Mouse (Mus musculus) spleen, adult 12 weeks (tissue): Measurements from ENCODE around the gene Rbm47.
"Not testable (repeated sequence)": the region's sequence is repeated elsewhere in the genome, so short reads cannot be mapped to it uniquely, and the experiment has no call there.

Source experiments
- DNase-seq: peaks from one replicate; pipeline ENCODE4 v3.0.0; 2022; ENCODE audit warnings: low spot score

The Rbm47 gene

DNA sequence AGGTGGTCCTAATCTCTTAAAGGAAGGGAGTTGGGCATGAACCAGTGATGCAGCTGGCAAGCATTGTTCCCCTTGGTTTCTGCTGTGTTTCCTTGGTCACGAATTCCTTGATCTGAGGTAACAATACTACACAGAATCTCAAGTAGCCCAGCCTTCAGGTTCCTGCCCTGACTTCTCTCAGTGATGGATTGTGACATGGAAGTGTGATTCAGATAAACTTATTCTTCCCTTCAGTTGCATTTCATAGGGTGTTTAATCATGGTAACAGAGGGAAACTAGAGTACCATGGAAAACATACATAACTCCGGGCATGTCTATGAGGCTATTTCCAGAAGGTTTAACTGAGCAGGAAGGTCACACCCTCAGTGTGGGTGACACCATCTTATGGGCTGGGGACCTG is at the start of gene Rbm47:
Gene Rbm47 (minus strand): TSS at position 101 of the 400 bp plus-strand sequence.
- no peak for DNase-seq

DNA sequence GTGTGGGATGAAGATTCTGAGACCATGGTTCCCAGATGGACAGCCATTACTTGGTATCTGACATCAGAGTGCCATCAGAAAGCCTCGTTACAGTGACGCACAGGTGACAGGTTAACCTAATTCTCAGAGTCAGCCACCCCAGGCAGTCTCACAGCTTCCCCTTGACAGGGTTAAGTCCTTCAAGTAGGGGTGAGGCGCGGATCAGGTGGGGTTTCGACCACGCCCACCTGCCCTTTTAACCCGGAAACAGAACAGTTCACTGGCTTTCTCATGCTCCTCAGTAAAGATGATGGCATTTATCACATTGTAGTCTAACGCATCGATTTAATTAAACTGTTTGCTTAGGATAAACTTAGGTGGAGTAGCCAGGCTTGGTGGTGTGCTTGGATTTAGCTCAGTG is 47.7 kb upstream of the Rbm47 start:
- no peak for DNase-seq

DNA sequence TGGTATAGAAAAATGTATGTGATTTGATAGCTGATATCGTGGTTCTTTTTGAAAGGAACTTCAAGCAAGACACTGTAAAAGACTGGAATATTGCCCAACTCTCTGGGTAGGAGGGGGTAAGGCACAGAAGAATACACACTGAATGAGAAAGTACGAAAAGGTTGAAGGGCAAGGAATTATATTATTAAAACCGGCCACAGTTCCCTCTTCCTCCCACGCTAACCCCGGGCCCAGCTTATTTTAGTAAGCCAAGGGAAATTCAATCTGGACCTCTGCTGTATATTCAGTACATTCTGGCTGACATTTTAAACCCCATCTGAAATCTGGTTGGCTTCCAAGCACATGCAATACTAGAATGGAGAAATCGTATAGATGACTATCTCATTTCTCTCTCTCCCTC is 46.8 kb upstream of the Rbm47 start:
- no peak for DNase-seq

DNA sequence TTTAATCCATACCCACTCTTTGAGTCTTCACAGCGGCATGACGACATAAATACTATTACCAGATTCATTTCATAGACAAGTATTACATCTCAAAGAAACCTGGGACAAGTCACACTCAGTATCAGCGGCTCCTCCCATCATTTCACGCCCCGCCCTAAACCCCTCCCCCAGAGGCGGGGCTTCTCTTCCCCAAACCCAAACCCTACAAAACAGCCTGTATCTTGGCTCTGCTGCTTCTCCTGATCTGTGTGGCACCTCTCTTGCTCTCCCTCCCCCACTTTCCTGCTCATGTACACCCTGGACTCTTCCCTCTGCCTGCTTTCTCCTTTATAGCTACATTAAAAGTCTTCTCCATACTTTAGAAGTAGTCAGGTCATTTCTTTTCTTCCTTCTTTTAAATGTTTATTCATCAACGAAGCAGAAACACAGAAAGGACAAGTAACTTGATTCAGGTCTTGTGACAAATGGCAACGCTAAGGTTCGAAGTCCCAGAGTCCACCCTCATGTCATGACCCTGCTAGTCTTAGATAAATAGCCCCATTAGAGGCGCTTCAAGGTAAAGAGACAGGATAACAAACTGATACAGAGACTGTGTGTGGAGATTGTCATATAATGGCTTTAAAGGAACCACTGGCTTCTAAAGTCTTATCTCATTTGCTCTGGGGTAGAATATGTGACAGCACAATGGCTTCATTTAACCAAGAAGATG is 42.8 kb upstream of the Rbm47 start:
- no peak for DNase-seq

DNA sequence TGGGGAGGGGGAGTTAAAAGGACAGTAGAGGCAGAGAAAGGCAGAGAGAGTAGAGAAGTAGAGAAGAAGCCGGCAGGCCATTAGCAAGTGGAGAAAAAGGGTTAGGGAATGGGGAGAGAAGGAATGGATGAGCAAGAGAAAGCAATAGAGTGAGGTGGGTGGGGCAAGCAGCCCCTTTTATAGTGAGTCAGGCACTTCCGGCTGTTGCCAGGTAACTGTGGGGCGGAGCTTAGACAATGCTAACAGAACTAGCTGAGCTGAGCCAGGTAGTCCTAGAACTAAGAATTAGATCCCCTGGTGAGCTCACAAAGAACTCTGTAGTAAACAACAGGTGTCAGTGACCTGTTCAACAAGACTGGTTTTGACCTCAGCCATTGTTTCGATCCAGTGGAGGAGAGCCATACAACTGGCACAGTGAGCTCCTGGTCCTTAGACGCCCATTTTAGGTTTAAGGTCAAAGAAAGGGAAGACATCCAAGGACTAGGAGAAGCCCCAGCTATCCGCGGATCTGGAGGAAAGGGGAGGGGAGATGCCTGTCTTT is 41.5 kb upstream of the Rbm47 start:
- DNase-seq = no peak

DNA sequence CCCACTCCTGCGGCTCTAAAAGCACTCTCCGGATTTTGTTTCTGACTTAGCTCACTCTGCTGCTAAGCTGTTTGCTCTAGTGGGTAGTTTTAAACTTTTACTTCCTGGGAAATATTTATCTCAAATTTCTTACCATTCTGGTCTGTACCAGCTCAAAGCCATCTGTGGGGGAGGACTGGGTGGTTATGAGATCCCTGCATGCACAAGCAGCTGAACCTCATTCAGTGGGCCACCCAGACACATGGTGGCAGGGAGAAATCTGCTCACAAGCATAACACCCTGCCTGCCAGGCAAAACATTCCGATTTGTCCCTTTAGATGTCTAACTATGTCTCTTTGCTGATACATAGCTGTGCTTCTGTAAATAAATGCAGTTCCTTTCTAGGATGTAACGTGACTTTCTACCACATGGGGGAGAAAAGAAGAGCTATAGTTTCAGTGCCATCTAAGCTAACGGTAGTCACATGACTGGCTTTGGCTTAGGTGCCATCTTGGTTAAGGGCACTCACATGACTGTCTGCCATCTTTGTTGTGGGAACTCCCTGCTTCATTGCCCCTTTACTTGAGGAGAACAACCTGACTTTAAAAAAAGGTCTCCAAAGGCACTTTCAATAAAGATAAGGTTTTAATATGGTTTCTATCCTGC is 36.7 kb upstream of the Rbm47 start:
- no peak for DNase-seq

DNA sequence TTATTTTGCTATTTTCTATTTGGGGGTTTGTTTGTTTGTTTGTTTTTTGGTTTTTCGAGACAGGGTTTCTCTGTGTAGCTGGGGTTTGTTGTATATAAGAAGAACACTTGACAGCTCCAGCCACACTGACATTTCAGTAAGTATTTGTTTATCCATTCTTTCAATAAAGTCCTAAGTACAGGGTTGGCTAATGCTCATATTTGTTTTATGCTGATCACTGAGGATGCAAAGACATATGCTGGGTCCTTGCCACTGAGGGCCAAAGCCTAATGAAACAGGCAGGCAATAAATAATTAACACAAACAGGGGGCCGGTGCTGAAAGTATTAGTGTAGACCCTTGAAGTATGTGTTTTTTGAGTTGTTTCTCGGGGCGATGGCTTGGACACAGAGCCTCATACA is 32.0 kb upstream of the Rbm47 start:
- DNase-seq = no peak

DNA sequence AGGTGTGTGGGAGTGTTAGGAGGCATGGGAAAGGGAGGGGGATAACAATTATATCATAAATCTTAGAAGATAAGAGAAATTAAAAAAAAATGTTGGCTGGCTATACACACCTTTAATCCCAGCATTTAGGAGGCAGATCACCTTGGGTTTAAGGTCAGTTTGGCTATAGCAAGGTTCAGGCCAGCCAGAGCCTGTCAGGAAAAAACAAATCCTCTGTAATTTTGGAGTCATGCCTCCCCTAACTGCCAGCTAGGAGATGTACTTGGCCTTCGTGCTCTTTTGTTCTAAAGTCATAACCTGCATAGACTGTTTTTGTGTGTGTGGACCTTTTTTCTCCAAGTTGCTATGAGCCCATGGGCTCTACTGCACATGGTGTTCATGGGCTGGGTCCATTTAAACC is 30.5 kb upstream of the Rbm47 start:
- DNase-seq = no peak

DNA sequence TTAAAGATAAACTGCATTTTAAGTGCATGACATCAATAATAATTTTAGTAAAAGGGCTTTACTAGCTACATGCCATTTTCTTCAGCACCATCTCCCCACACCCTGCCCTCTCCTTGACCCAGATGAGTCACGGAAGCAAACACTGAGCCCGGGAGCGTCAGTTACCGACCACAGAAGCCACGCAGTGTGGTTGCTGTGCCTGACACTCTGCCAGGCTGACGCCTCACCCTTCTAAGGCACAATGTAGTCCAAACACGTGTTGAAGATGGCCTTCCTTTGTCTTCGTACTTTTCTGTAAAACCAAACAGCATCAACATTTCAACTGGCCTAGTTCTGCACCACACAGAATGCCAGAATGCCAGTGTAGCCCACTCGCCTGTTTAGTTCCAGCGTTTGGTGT is 27.1 kb upstream of the Rbm47 start:
- no peak for DNase-seq

DNA sequence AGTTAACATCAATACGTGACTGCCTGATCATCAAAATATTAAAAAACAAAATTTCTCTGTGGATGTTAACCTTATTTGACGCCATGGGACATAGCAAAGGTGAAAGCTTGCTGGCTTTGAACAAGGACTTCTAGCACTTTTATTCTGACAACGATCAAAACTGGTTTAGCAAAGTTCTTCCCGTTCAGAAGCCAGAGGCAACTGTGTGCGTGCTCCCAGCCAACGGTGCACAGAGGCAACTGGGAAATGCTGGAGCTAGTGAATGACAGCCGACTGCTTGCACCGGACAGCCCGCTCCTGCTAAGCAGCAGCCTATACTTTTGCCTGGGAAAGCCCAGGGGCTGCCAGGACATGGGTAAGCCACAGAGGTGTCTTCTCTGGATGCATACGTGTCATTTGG is 22.4 kb upstream of the Rbm47 start:
- DNase-seq = no peak

DNA sequence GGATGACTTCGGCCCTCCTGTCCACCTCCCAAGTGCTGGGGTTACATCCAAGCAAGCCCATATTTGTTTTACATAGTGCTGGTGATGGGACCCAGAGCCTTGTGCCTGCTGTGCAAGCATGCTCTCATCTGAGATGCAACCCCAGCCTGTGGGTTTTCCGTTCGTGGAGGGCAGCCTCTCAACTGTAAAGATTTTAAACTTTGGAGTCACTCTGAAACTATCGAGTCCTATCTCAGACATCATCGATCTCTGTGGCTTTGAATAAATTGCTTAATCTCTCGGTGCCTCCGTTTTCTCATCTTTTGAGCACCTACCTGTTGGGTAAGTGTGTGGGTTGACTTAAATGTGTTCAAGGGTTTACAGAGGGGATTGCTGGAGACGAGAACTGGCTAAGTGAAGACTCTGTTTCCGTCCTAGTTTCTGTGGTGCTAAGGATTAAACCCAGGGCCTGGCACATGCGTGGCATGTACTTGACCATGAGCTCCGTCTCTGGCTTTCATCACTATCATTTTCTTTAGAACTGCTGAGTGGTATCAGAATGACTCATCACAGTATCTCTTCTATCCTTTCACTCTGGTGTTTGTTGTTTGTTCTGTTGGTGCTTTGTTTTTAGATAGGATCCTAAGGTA is 20.4 kb upstream of the Rbm47 start:
- DNase-seq = no peak

DNA sequence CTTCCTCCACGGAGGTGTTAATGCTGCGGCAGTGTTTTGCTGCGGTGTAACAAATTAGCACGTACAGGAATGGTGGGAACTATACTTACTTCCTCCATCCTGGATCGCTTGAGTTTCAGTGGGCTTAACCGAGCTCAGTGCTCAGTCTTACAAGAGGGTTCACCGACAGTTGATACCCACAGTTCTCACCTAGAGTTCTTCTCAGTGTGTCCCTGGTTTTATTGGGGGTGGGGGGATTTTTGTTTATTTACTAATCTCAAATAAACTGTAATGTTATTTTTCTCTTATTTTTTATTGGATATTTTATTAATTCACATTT is 18.2 kb upstream of the Rbm47 start:
- no peak for DNase-seq

DNA sequence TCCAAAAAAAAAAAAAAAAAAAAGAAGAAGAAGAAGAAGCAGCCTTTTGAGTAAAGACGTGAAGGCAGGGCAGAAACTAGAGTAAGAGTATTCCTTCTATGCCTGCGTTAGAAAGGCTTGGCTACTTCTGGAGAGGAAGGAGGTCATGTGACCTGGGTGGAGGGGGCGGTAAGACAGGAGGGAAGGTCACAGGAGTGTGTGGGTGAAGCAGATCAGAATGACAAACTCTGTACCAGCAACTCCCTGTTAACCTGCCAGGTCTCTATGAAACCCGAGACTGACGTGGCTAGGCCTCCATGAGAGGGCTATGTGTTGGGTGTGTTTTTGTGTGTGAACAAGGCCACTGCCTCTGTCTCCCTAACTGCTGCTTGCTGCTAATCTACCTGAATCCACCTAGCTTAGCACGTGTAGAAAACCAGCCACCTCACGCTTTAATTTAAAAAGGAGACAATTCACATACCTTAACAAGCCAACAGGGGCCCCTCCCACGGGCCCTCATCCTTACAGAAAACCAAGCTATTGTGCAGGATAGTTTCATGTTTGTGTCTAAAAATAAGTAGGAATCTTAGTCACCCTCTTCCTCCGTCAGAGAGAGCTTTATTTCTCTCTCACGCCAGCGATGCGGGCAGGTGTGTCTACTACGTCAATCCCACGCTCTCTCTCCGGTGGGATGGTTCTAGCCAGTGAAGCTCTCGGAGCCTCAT is 17.7 kb upstream of the Rbm47 start:
- DNase-seq = no peak

DNA sequence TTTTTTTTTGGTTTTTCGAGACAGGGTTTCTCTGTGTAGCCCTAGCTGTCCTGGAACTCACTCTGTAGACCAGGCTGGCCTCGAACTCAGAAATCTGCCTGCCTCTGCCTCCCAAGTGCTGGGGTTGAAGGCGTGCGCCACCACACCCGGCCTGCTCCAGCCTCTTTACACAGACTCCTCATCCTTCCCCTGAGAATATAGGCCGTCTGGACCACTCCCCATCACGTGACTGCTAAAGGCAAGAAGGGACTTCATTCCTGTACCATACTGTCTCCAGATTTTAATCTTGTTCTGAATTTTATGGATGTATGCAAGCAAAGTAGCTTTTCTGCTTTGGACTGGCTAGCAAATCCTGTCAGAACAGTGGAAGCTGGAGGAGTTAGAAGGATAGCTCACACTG is 15.7 kb upstream of the Rbm47 start:
- not testable (repeated sequence) for DNase-seq

DNA sequence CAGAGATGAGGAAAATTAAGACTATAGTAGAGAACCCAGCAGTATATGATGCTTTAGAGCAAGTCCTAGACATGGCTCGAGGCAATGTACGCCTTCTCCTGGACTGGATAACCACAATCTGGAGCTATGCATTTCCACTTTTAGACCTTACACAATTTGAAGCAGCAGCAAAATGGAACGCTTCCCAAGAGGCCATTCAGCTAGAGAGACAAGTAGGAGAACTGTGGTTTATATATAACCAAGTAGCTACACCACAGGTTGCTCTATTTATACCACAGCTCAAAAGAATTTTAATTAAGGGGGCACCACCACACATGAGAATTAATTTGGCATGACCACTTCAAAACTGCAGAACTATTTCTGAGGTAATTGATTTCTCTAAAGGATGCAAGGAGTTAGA is 9.2 kb upstream of the Rbm47 start:
- no peak for DNase-seq

DNA sequence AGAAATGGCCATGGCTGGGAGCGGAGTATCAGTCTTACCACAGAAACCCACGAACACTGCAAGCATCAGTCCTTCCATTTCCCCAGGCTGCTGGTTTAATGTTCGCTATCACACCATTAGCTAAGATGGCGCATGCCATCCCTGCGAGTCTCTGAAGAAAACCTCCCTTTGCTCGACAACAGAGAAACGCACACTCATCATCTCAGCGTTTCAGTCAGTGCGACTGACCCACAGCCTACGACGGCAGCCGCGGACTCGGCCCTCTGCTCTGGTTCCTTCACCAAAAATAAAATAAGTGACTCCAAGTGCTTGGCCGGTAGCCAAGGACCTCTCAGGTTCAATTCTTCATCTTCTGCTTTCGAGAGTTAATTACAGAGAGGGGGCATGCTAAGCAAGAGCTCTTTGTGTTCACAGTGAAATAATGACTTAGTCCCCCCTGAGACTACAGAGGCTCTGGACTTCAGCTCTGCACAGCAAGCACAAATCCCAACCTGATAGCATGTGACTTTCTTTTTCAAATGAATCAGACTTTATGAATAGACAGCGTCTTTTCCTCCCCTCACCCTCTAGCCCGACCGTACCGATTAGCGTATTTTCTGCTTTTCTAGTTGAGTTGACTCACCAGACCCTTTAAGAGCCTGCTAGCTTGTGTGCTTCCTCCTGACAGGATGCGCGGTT is 1.4 kb upstream of the Rbm47 start:
- DNase-seq = no peak

DNA sequence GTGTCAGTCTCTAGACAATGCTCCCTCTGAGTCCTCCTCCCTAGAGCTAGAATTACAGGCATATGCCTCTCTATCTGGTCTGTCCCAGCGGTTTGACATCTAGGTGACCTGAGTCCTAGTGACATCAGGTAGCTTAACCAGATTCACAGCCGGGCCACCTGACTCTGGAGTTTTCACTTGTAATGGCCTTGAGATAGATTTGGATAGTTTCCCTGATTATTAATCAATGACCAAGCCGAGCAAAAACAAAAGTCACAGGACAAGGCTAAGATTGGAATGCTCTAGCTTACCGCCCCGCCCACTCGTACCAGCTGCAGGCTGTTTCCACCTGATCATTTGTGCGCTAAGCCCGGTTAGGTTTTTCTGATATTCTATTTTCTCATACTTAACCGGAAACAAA is 2.3 kb downstream of the Rbm47 start:
- no peak for DNase-seq

DNA sequence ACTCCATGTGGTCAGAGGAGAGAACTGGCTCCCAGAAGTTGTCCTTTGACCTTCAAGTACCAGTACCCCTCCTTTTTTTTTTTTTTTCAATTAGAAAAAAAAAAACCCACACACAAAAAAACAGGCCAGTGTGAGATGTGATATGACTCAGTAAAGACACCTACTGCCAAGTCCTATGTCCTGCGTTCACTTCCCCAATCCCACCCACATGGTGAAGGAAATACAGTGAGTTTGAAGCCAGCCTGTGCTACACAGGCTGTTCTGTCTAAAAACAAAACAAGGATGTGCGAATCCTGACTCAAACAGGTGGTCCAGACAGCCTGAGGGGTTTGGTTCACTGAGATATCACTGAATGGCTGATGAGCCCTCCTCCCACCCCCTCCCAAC is 3.8 kb downstream of the Rbm47 start:
- no peak for DNase-seq

DNA sequence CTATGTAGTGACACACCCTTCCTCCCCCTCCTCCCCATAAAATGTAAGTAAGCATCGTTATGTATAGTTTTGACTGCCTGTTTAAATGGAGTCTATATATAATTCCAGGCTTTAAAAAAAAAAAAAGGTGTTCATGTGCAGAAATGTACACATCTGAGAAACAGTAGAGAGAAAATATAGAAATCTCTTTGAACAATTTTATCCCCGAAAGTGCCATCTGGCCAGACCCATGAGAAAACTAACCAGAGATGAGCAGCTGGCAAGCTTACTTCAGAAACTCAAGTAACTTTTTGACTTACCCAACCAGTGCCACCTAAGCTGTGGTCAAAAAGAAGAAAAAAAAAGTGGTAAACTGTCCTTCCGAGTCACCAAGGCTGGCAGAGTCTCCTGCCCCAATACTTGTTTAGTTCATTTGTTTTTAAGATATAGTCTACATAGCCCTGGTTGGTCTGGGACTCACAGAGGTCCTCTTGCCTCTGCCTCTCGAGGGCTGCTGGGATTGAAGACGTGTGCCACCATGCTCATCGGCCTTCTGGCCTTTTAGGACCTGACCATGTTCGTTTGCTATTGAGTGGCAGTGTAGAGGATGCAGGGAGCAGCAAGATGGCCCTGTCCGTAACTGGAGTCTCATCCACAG is 4.3 kb downstream of the Rbm47 start:
- no peak for DNase-seq

DNA sequence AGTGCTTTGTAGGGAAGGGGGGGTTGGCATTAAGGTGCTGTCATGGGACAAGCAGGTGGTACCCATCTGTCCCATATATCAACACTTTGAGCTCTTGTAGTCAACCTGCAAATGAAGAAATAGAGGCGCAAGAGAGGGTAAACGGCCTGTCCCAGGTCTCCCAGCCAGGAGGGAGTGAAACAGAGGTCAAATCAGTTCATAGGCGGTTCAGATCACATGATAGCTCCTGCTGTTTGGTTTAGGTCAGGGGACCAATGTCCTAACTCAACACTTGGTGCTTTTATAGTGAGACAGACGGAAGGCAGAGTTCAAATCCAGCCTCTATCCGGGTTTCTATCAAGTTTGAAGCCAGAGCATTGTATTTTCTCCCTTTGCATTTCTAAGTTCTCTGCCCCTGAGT is 6.0 kb downstream of the Rbm47 start:
- no peak for DNase-seq

DNA sequence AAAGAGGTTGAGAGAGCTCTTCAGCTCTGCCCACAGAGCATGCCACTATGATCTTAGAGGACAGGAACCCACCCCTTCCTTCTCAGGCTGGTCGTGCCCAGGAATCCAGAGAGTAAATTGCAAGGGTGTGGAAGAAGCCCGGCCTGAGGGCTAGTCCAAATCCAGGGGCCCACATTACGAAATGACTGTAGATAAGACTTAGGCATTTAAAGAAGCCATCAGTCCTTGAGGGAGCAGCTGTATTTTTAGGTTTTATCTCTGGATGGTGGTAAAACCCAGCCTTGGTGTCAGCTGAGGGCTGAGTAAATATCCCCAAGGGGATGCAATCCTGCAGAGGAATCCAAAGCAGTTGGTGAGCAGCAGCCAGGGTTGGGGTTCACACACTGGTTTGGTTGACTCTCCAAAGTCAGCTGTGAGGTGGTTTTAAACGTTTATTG is 6.7 kb downstream of the Rbm47 start:
- no peak for DNase-seq

DNA sequence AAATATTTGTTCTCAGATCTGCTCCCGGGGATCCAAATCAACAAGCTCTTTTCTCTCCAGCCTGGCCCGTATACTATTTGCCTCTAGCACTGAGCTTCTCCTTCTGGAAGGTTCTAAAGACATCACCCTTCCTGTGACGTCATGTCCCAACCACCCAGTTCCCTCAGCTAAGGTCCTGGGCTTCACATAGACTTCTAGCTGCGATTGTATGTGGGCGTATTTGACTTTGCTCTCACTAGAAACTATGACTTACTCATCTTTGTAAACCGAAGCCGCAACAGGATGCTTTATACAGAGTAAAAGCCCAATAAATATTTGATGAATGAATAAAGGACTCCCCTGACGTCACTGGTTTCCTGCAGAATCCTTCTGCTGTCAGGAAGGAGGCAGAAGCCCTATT is 7.2 kb downstream of the Rbm47 start:
- DNase-seq = no peak
